Mouse (Mus musculus): ENCODE data around the gene Lhfpl4.

DNA sequence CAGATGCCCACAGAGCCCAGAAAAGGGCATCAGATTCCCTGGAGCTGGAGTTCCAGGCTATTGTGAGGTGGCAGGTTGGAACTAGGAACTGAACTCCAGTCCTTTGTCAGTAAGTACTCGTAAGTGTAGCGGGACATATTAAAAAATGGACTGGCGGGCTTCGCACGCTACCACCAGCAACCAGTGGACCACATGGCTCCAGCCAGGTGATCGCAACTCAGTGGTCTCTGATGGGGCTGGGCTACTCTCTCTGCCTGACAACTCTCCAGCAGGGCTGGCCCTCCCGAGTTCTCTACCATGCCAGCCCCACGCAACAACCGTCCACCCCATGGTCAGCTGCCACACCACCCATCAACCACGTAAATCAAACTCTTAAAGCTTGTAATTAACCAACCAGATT is 35.1 kb downstream of the Lhfpl4 start:
- TF ChIP-seq POLR2A (IDR thresholded peaks at IDR 0.05; ENCODE audit: control insufficient read depth, low read depth, low read length), result no peak; the same call in 1 of the 2 replicates
- no peak for TF ChIP-seq CTCF (IDR thresholded peaks at IDR 0.05; ENCODE audit: control insufficient read depth, insufficient read depth, insufficient replicate concordance, low read depth, low read length)

Data from testis, adult 2 months (tissue).